Mouse (Mus musculus) layer of hippocampus, adult 11-12 months (tissue): ENCODE measurements at regions not wholly inside any gene's neighbourhood (a gene's known extent, or its start where the extent isn't known, plus 50 kb on each side); places are given as distances from the start of the nearest gene placed in this dataset.
"Not testable (repeated sequence)": the region's sequence is repeated elsewhere in the genome, so short reads cannot be mapped to it uniquely, and the experiment has no call there.

ENCODE experiments used
- DNase-seq: peaks from one replicate; pipeline ENCODE4 v3.0.0; 2022; ENCODE audit warnings: low spot score

GRCm38 (mm10) chr11:111961047-111961837 lies 820.8 kb upstream of the Sox9 start:
- peak; percentile 12 for DNase-seq

GRCm38 (mm10) chr11:111961846-111962245 lies 820.2 kb upstream of the Sox9 start:
- DNase-seq: no peak

GRCm38 (mm10) chr11:111964066-111964465 lies 818.0 kb upstream of the Sox9 start:
- DNase-seq: no peak

DNA sequence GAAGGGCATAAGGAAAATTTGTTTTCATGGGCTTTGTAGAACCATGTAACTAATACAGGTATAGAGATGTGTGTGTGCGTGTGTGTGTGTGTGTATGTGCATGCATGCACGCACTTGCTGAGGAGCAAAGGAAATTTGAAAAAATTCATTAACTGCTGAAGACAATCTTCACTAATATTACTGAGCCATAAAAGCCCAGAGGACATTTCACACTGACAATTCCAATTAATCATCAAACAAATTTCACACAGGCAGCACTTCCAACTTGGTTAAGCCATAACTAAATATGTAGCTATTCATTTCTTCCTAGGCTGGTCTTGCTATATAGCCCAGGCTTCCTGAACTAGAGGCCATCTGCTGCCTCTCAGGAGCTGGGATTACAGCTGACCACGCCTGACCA lies 815.6 kb upstream of the Sox9 start:
- no peak for DNase-seq

DNA sequence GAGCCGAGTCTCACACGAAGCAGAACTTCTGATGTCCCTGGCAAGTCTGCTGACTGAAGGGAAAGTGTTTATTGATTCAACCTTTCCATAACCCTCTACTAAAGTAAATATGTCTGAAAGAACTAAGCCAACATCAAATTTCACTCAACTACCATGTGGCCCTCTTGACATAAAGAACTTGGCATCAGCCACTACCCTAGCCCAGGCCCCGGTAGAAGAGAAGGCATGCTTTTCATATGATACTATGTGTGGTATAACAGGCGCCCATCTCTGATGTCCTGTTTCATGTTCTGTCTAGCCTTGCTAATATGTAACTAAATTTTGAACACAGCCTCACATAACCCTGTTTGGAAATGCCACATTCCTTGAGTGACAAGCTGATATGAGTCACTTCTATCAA lies 811.0 kb upstream of the Sox9 start:
- DNase-seq: no peak

GRCm38 (mm10) chr11:111978667-111979066 lies 803.4 kb upstream of the Sox9 start:
- DNase-seq: no peak

- DNase-seq: peak; percentile 7
Measured at GRCm38 (mm10) chr11:111996395-111996794, 785.6 kb upstream of the Sox9 start.

GRCm38 (mm10) chr11:112010848-112011247 lies 771.2 kb upstream of the Sox9 start:
- not testable (repeated sequence) for DNase-seq

- no peak for DNase-seq
Measured at GRCm38 (mm10) chr11:112017906-112018305, 764.1 kb upstream of the Sox9 start.

DNA sequence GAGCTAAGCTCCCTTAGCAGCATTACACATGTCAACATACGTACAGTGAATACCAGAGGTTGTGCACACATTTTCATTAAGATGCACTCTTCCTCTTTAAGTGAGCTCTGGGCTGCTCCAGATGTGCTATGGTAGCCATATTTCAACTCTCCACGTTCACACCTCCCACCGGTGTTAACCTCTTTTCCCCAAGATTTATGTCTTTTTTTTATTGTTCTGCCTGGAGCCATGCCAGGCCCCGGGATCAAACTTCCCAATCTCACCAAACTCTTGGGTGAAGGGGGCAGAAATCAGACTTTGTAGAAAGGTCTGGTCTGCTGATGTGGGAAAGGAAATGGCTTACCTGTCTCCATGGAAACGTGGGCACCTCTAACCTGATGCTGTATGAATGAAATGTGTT lies 754.0 kb upstream of the Sox9 start:
- DNase-seq: no peak

DNA sequence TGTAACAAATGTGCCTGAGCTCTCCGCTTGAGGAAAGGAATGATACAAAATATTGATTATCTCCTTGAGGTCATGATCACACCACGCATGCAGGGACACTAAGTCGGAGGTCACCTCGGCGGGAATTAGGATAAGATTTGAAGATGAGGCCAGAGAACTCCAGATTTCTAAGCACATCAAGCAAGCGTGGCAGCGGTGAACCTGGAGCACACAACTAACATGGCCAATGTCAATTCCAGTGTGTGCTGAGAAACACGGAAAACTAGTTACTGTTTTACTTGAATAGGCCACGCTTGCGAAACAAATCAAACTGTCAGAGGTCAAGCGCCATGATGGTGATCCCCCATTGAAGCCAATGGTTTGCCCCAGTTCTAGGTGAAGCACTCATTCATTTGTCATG lies 743.3 kb upstream of the Sox9 start:
- no peak for DNase-seq

DNA sequence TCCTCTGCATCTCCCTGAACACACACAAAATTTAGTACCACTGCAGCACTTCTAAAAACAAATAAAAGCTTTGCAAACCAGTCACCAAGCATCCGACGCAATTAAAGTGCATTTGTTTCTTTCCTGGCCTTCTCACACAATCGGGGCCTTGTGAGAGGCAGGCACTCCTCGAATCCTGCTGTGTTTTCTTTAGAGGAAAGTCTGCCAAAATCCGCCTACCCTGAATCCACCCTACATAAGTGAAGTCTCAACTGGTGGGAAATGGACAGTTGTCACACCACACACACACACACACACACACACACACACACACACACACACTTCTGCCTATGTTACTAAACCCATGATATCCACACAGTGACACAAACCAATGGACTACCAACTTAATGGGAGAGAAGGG lies 737.6 kb upstream of the Sox9 start:
- no peak for DNase-seq

DNA sequence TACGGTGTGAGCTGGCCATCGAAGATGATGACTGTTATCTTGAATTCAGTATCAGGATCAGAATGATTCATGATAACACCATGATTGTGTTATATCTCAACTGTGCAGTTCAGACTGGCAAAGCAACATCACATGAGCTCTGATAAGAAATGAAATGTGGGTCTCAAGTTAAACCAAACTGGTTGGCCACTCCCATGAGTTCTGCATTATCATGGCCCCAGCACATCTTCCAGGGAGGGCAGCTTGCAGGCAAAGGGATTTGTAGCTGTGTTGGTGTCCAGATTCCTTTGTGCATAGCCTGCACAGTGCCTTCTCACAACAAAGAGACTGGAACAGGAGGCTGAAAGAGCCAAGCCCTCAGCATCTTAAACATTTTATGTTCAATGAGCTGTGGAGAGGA lies 736.7 kb upstream of the Sox9 start:
- DNase-seq: no peak

- no peak for DNase-seq
Measured at GRCm38 (mm10) chr11:112050362-112050761, 731.7 kb upstream of the Sox9 start.

GRCm38 (mm10) chr11:112055591-112055990 lies 726.4 kb upstream of the Sox9 start:
- DNase-seq: no peak

- no peak for DNase-seq
Measured at GRCm38 (mm10) chr11:112067176-112067575, 714.8 kb upstream of the Sox9 start.

DNA sequence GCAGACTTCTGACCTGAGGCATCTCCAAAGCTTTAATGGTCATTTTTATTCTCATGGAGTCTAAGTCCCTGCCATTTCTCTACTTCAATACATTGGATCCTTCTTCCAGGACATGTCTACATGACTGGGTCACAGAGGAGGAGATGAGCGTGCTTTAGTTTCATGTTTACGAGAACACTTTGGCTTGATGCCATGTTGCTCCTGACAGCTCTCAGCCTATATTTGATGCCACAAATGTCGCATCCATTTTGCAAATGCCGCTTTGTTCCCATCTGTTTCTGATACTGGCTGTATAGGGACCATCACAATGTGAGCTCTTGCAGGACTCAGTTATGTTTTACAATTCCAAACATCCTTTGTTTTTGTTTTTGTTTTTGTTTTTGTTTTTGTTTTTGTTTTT lies 713.2 kb upstream of the Sox9 start:
- DNase-seq: no peak

DNA sequence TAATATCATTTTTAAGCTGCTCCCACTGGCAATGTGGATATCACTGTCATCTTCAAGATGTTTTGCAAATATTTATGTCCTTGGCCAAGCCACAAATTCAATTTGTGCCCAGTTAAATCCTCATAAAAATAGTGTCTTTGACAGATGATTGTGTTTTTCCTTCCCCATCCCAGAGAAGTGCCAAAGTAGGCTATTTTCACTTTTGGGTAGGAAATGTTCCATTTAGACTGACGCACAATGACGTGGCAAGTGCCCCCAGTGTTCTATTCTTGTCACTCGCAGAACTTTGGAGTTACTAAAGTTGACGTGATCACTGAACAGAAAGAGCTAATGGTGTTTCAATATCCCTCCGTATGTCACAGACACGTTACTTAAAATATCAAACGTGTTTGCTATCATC lies 710.5 kb upstream of the Sox9 start:
- DNase-seq: peak; percentile 15

- DNase-seq: no peak
Measured at GRCm38 (mm10) chr11:112081386-112081785, 700.6 kb upstream of the Sox9 start.

- no peak for DNase-seq
Measured at GRCm38 (mm10) chr11:112083019-112083418, 699.0 kb upstream of the Sox9 start.

GRCm38 (mm10) chr11:112092168-112092567 lies 689.9 kb upstream of the Sox9 start:
- DNase-seq: no peak

GRCm38 (mm10) chr11:112095009-112095408 lies 687.0 kb upstream of the Sox9 start:
- no peak for DNase-seq

DNA sequence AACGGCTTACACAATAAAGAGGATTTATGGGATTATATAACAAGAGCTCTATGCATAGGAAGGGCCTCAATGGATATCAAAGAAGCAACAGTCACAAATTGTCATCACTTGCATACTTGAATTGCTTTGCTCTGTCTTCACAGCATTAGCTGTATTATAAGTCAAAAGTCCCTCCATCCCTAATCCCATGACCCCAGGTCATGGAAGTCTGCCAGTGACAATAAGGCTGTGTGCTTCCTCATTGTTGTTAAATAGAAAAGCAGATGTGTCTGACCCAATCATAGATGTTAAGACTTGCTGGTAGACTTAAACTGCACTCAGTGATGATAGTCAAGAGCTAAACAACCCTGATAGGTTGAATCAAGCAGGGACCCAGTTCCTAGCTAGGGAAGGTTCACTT lies 683.9 kb upstream of the Sox9 start:
- no peak for DNase-seq

GRCm38 (mm10) chr11:112103252-112103651 lies 678.8 kb upstream of the Sox9 start:
- no peak for DNase-seq
